9 mouse cellular contexts compared by ENCODE assay signal in the genomic region with DNA sequence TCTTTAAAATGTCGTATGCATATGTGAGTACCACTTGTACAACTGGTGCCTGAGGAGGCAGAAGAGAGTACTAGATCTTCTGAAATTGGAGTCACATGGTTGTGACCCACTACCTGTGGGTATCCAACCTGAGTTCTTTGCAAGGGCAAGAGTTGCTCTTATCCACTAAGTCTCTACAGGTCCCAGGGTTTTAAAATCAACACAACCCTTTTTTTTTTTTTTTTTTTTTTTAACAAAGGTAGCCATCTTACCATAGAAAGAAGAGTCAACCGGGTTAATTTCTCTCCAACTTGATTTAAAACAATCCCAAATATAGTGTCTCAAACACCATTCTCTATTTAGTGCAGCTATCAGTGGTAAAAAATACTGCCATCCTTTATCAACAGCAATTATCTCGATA. TPM values are rescaled to one million over a fixed set of nuclear protein-coding genes. Genes with fewer than 3 reads are reported as not detected.
DNase-seq lines count a peak whose midpoint lies in the region; ATAC-seq and TF ChIP-seq lines count a peak whose summit lies in the region.
"Had no signal": no experiment of that assay in that cellular context is flagged by ENCODE, and none has a peak within 500 bp of the region (broad histone marks: within the 10 kb centered on the region; RNA-seq: fewer than 3 reads in every experiment).

No protein-coding gene starts in this region.

- no peak for DNase-seq in heart, embryonic 10.5 days (ENCODE audit: low spot score)
- no peak for DNase-seq in heart, postnatal 10 days
- no peak for DNase-seq in spleen, adult 2 months (ENCODE audit: low read depth in 1 of 2, low spot score in 2 of 2)
- no peak for DNase-seq in spleen, postnatal 36 days (ENCODE audit: low spot score in 2 of 2)
- DNase-seq in liver, postnatal 0 days: no peak
- DNase-seq in ovary, postnatal 14 days (ENCODE audit: low spot score): no peak
- no peak for DNase-seq in left cerebral cortex, postnatal 36 days (ENCODE audit: low spot score in 2 of 2)
- no peak for DNase-seq in thymus, adult 18-20 months

- H3K27ac ChIP-seq in heart, embryonic 10.5 days: no peak overlapping the region
- H3K27ac ChIP-seq in spleen, adult 2 months (ENCODE audit: insufficient read depth, low read length): no peak overlapping the region
- no peak overlapping the region for H3K27ac ChIP-seq in liver, postnatal 0 days (ENCODE audit: low read depth)

- no peak for TF ChIP-seq EP300 in liver, postnatal 0 days (IDR thresholded peaks at IDR 0.05; ENCODE audit: low read depth)

- H3K4me3 ChIP-seq in heart, embryonic 10.5 days: peak overlapping the region; percentile 79
- 0 out of 2 replicates have a peak overlapping the region, but pooled peaks have one; percentile 71 for H3K4me3 ChIP-seq in spleen, adult 2 months (ENCODE audit: extremely low read depth, insufficient read depth, insufficient read length)
- H3K4me3 ChIP-seq in liver, postnatal 0 days (ENCODE audit: low read depth, low read length): peak overlapping the region; percentile 68; the same call in 1 of the 2 replicates

- no peaks in the 10 kb centered on the region for H3K36me3 ChIP-seq in heart, embryonic 10.5 days
- H3K36me3 ChIP-seq in spleen, adult 2 months (ENCODE audit: control insufficient read depth, insufficient read depth, low read length): no peaks in the 10 kb centered on the region
- H3K36me3 ChIP-seq in liver, postnatal 0 days (replicated peaks; ENCODE audit: insufficient read depth, low read length): no peaks in the 10 kb centered on the region

- intact Hi-C loops in heart, postnatal 10 days (cut with DNase I): no loop called here
- intact Hi-C loops in left cerebral cortex, postnatal 36 days (cut with DNase I): no loop called here

- H3K4me1 ChIP-seq in heart, embryonic 10.5 days: peaks cover 6% of the 10 kb centered on the region; the same call in 1 of the 2 replicates
- peaks cover 4% of the 10 kb centered on the region; the same call in 1 of the 2 replicates for H3K4me1 ChIP-seq in spleen, adult 2 months (ENCODE audit: control insufficient read depth, insufficient read depth, insufficient read length)
- H3K4me1 ChIP-seq in liver, postnatal 0 days (ENCODE audit: insufficient read depth): peaks cover 7% of the 10 kb centered on the region

- no peak for TF ChIP-seq POLR2A in spleen, adult 2 months (IDR thresholded peaks at IDR 0.05; ENCODE audit: low read depth, low read length)

- H3K4me2 ChIP-seq in liver, postnatal 0 days (ENCODE audit: low read depth, low read length): peak overlapping the region; percentile 91; the same call in 1 of the 2 replicates

- H3K9ac ChIP-seq in liver, postnatal 0 days (replicated peaks): no peak overlapping the region

- ATAC-seq in liver, postnatal 0 days: no peak

- TF ChIP-seq CTCF in spleen, adult 2 months (IDR thresholded peaks at IDR 0.05; ENCODE audit: extremely low read depth, insufficient read depth, insufficient read length, insufficient replicate concordance): no peak
- no peak for TF ChIP-seq CTCF in liver, postnatal 0 days (IDR thresholded peaks at IDR 0.05; ENCODE audit: low read depth)

- H3K9me3 ChIP-seq in heart, embryonic 10.5 days: no peaks in the 10 kb centered on the region
- H3K9me3 ChIP-seq in liver, postnatal 0 days (ENCODE audit: low read length): no peaks in the 10 kb centered on the region

- no peaks in the 10 kb centered on the region for H3K27me3 ChIP-seq in heart, embryonic 10.5 days (ENCODE audit: insufficient read depth, poor library complexity, severe bottlenecking)
- peaks cover 1% of the 10 kb centered on the region; the same call in 1 of the 2 replicates for H3K27me3 ChIP-seq in spleen, adult 2 months (ENCODE audit: control insufficient read depth, insufficient read depth, low read length)
- H3K27me3 ChIP-seq in liver, postnatal 0 days (ENCODE audit: insufficient read depth, low read length): no peaks in the 10 kb centered on the region

- 75% methylated on average over 3 of the region's 3 CpGs for WGBS in heart, embryonic 10.5 days
- 69% methylated on average over 3 of the region's 3 CpGs for whole genome bisulfite sequencing in spleen, adult 2 months
- 70% methylated on average over 3 of the region's 3 CpGs for WGBS in liver, postnatal 0 days (ENCODE audit: insufficient replicate concordance)

RNA-seq across cellular contexts. Expression of gene Ccdc14, which starts 0.5 kb away (rescaled TPM):
- polyA plus RNA-seq in heart, embryonic 10.5 days (2016; fragmentation: Nextera tagmentation; extraction: Ambion mirVana): 8.3 and 10.2 TPM in 2 replicates
- 1 to 10 TPM; 3.8 to 5.3 TPM for total RNA-seq in heart, postnatal 10 days (2021)
- polyA plus RNA-seq in spleen, adult 2 months (2012; rRNA removed): 0.85 and 1.1 TPM in 2 replicates
- polyA plus RNA-seq in liver, postnatal 0 days (2015; fragmentation: Nextera tagmentation; extraction: Ambion mirVana): 1.2 and 1.3 TPM in 2 replicates
- total RNA-seq in left cerebral cortex, postnatal 36 days (2021): 1 to 10 TPM; 2.4 TPM

RNA-seq across cellular contexts. Expression of gene Ropn1, which starts 40.2 kb away (rescaled TPM):
- polyA plus RNA-seq in heart, embryonic 10.5 days (2016; fragmentation: Nextera tagmentation; extraction: Ambion mirVana): 0.55 and 0.57 TPM in 2 replicates
- total RNA-seq in heart, postnatal 10 days (2021): not detected
- not detected in 2 replicates for polyA plus RNA-seq in spleen, adult 2 months (2012; rRNA removed)
- polyA plus RNA-seq in liver, postnatal 0 days (2015; fragmentation: Nextera tagmentation; extraction: Ambion mirVana): not detected in 2 replicates
- total RNA-seq in left cerebral cortex, postnatal 36 days (2021): under 1 TPM in 1 of 2 experiments, not detected in 1; 0.49 TPM
- total RNA-seq: adrenal gland, adult 18-20 months had no signal

RNA-seq across cellular contexts. Expression of gene Mylk, which starts 55.1 kb away (rescaled TPM):
- 3.6 and 3.7 TPM in 2 replicates for polyA plus RNA-seq in heart, embryonic 10.5 days (2016; fragmentation: Nextera tagmentation; extraction: Ambion mirVana)
- total RNA-seq in heart, postnatal 10 days (2021): 10 to 100 TPM; 38.2 to 41.8 TPM
- 41.9 and 47.5 TPM in 2 replicates for polyA plus RNA-seq in spleen, adult 2 months (2012; rRNA removed)
- polyA plus RNA-seq in liver, postnatal 0 days (2015; fragmentation: Nextera tagmentation; extraction: Ambion mirVana): 4.9 and 5.6 TPM in 2 replicates
- total RNA-seq in left cerebral cortex, postnatal 36 days (2021): 10 to 100 TPM; 13.7 to 19.1 TPM
